Mouse (Mus musculus) liver, embryonic 11.5 days (tissue): Measurements from ENCODE around the gene Ppm1g. TPM values are rescaled to one million over a fixed set of nuclear protein-coding genes. Genes with fewer than 3 reads are reported as not detected.

Experiments
- ATAC-seq: fragments of 200-750 bp; cut with Nextera tagmentation; replicated peaks from 2 replicates; pipeline ENCODE4 v1.8.0; 2017; ENCODE audit warnings: moderate number of reproducible peaks, mild to moderate bottlenecking, moderate TSS enrichment, moderate library complexity; ENCODE audit not compliant: low FRiP score
- DNase-seq: peaks from one replicate; pipeline ENCODE4 v3.0.0-alpha.2; 2017; ENCODE audit warnings: low spot score
- H3K27ac ChIP-seq: fragments of 300-500 bp; sonication (generic); 2 replicates; pipeline ENCODE4 v1.5.1; 2014; ENCODE audit warnings: mild to moderate bottlenecking, low read depth, low read length, control low read depth
- H3K27me3 ChIP-seq: fragments of 300-500 bp; sonication (generic); replicated peaks from 2 replicates; pipeline ENCODE4 v1.6.1; 2014; ENCODE audit warnings: low read length, mixed read lengths; ENCODE audit not compliant: control insufficient read depth, insufficient read depth
- H3K36me3 ChIP-seq: fragments of 300-500 bp; sonication (generic); 2 replicates; pipeline ENCODE4 v1.6.1; 2014; ENCODE audit warnings: mild to moderate bottlenecking, low read length, moderate library complexity, mixed read lengths; ENCODE audit not compliant: control insufficient read depth, insufficient read depth
- H3K4me1 ChIP-seq: fragments of 300-500 bp; sonication (generic); replicated peaks from 2 replicates; pipeline ENCODE4 v1.6.1; 2014; ENCODE audit warnings: low read length, mixed read lengths; ENCODE audit not compliant: control insufficient read depth, insufficient read depth
- H3K4me2 ChIP-seq: fragments of 300-500 bp; sonication (generic); 2 replicates; pipeline ENCODE4 v1.6.1; 2014; ENCODE audit warnings: mild to moderate bottlenecking, control low read depth, moderate library complexity
- H3K4me3 ChIP-seq: fragments of 300-500 bp; sonication (generic); 2 replicates; pipeline ENCODE4 v1.5.1; 2014; ENCODE audit warnings: low read depth, low read length, control low read depth
- H3K9ac ChIP-seq: fragments of 300-500 bp; sonication (generic); 2 replicates; pipeline ENCODE4 v1.6.1; 2014; ENCODE audit warnings: low read depth, low read length, control low read depth
- H3K9me3 ChIP-seq: fragments of 300-500 bp; sonication (generic); 2 replicates; pipeline ENCODE4 v1.6.1; 2016; ENCODE audit warnings: low read length, inconsistent platforms, mixed read lengths; ENCODE audit not compliant: control insufficient read depth
- WGBS: fragments of 180-500 bp; shearing (Covaris S2); extraction: QIAGEN DNeasy Blood & Tissue Kit; methylation state at CpG from one replicate; pipeline ENCODE4 v1.1.7; 2014; 5-methylcytosine and 5-hydroxymethylcytosine counted together
- polyA plus RNA-seq: library from polyadenylated mRNA; unstranded; fragments of >200 nt; fragmentation: Nextera tagmentation; extraction: Ambion mirVana; gene quantifications from 2 replicates; pipeline ENCODE4 v1.2.1, GENCODE M21; 2014

Gene Ppm1g
- 220 and 242 TPM in 2 replicates for polyA plus RNA-seq

DNA sequence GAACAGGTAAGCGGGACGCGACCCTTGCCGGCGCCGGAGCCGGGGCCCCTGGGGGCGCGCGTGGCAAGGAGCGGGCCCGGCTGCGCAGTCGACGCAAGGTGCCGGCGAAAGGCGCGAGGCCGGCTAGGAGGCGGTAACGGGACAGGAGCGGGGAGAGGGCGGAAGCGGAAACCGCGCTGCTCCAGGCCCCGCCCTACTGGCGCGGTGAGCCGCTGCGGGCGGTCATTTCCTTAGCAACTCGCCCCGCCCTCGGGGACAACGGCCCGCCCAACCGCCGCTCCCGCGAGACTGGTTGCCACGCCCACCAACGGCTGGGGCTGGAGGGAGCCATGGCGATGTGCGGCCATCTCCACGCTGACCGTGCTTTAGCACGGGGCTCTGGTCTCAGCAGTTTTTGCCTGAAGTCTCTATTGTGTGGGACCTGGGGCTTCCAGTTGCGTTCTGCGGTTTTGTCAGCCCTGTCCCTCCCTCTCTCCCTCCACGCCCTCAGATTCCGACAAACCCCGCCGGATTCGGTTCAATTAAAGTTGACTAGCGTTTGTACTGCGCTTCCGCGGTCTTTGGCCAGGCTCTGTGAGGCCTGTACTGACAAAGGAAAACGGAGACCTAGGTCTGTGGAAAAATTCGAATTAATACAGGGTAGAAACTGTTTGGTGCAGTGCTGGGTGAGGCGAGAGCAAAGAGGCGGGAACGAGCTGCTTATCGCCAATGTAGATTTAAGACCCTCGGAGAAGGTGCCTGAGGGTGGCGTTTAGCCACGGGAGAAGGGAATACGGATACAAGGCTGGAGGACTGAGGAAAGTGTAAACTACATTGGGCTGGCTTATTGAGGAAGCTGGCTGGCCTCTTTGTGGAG, at the start of gene Ppm1g:
Gene Ppm1g, minus strand, starts transcription at position 240 of the 856 bp plus-strand sequence.
- ATAC-seq (peak; percentile 94), DNase-seq (peak; percentile 99)
- peak within 1 kb of the TSS; percentile 92 for H3K27ac ChIP-seq
- no peaks in the 10 kb centered on the region for H3K36me3 ChIP-seq
- no peaks in the 10 kb centered on the region for H3K27me3 ChIP-seq
- peak within 1 kb of the TSS; percentile 91 for H3K4me2 ChIP-seq
- H3K9me3 ChIP-seq = no peaks in the 10 kb centered on the region
- H3K9ac ChIP-seq = peak within 1 kb of the TSS; percentile 96
- H3K4me1 ChIP-seq = peaks cover 9% of the 10 kb centered on the region
- H3K4me3 ChIP-seq = peak within 1 kb of the TSS; percentile 93
- WGBS = under 1% methylated on average over 68 of the region's 70 CpGs

DNA sequence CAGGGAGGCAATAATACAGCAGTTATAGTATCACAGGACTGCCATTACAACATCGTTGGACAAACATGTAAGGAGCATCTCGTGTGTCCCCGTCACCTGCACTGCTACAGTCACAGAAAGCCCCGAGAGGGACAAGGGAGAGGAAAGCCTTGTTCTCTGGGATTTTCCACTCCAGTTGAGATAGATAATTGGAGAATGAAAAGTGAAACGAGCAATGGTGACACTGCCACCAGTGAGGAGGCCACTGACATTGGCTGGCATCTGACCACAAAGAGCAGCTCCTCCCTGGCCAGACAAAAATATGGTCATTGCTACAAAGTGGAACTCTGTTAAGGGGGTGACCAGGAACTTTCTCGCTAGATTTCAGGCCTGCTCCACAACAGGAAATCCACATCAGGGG, 47.2 kb upstream of the Ppm1g start:
- Histone ChIP-seq H3K36me3 (peaks cover 9% of the 10 kb centered on the region), H3K4me3 (no peak overlapping the region), H3K9me3 (no peaks in the 10 kb centered on the region), H3K27ac (no peak overlapping the region), H3K27me3 (no peaks in the 10 kb centered on the region), H3K9ac (no peak overlapping the region), H3K4me1 (no peaks in the 10 kb centered on the region), H3K4me2 (no peak overlapping the region)
- WGBS = 72% methylated on average over 6 of the region's 6 CpGs
- no peak for DNase-seq
- ATAC-seq = no peak

DNA sequence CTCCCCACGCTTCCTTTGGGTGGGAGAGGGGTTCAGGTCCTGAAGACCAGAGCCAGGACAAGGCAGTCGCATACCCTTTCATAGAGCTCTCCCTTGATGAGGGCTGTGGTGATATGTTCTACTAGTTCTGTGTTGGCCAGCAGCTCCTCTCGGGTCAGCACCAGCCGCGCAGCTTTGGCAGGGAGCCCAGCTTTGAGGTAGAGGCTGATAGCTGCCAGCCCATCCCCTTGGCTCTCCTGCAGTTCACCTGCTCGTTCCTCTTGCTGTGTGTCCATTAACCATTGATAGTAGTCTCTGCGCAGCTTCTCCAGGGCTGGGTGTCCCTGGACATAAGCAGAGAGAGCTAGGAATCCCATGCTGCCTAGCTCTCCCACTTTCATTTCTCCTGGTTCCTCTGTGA, 45.6 kb upstream of the Ppm1g start:
- DNase-seq = no peak

DNA sequence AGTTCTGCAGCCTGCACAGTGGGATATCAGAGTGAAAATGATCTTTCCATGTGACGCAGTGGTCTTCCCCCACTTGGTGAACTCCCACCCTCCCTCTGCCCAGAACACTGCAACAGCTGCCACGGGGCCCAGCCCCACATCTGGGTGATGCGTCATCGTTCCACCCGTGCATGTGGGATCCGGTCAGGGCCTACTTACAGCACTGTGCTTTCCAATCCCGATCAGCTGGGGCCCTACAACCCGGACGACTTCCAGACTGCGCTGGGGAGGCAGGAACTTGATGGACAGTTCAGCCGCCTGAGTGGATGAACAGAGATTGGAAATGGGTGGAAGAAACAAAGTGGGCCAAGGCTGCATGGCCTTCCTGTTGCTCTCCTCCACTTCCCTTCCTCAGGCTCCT, 37.1 kb upstream of the Ppm1g start:
- DNase-seq = no peak
- no peaks in the 10 kb centered on the region; the same call in none of the 2 replicates for H3K36me3 ChIP-seq
- H3K4me2 ChIP-seq = no peak overlapping the region

More for the DNA sequence above, 45.6 kb upstream of the Ppm1g start:
- Histone ChIP-seq H3K9me3 (no peaks in the 10 kb centered on the region), H3K27ac (no peak overlapping the region), H3K9ac (no peak overlapping the region), H3K4me2 (no peak overlapping the region), H3K27me3 (no peaks in the 10 kb centered on the region), H3K4me3 (no peak overlapping the region), H3K4me1 (no peaks in the 10 kb centered on the region), H3K36me3 (peaks cover 10% of the 10 kb centered on the region)
- 85% methylated on average over 7 of the region's 7 CpGs for WGBS
- ATAC-seq = no peak

DNA sequence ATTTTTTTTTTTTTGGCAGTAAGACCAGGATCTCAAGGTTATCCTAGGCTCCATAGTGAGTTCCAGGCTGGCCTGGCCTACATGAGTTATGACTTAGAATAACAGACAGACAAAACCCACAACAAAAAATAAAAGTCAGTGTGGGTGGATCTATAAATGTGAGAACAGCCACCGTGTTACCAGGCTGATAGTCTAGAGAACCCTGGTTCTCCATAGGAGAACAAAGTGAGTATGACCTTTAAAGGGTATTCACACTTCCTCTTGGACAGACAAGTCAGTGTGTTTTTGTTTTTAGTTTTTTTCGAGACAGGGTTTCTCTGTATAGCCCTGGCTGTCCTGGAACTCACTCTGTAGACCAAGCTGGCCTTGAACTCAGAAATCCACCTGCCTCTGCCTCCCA, 35.5 kb upstream of the Ppm1g start:
- Histone ChIP-seq H3K4me3 (no peak overlapping the region), H3K36me3 (peaks cover 7% of the 10 kb centered on the region), H3K4me2 (no peak overlapping the region), H3K9ac (no peak overlapping the region), H3K9me3 (no peaks in the 10 kb centered on the region), H3K27me3 (no peaks in the 10 kb centered on the region), H3K27ac (no peak overlapping the region), H3K4me1 (peaks cover 5% of the 10 kb centered on the region; the same call in 1 of the 2 replicates)
- ATAC-seq (no peak), DNase-seq (no peak)
- 91% methylated on average over 2 of the region's 2 CpGs for WGBS

More for the DNA sequence above, 37.1 kb upstream of the Ppm1g start:
- Histone ChIP-seq H3K9me3 (no peaks in the 10 kb centered on the region), H3K9ac (no peak overlapping the region), H3K27ac (no peak overlapping the region), H3K4me3 (no peak overlapping the region), H3K27me3 (no peaks in the 10 kb centered on the region), H3K4me1 (no peaks in the 10 kb centered on the region)
- ATAC-seq = no peak
- WGBS = 80% methylated on average over 11 of the region's 11 CpGs

DNA sequence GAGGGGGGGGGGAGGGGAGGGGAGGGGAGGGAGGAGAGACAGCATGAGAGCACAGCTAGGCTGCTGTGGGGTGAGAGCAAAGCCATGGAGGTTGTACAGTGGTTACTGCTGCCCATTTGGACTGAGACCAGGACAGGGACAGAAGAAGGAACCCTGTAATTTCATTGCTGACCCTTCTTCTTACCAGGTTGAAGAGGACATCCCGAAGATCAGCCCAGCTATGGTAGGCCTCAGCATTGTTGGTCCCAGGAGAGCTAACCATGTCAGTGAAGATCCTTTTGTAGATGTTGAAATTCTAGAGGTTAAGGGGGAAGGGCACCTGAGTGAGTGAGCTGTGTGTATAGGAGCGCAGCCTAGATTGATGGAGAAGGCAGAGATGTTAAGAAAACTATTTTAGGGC, 34.9 kb upstream of the Ppm1g start:
- no peak overlapping the region for H3K9ac ChIP-seq
- H3K36me3 ChIP-seq = peaks cover 13% of the 10 kb centered on the region
- DNase-seq = peak; percentile 26

DNA sequence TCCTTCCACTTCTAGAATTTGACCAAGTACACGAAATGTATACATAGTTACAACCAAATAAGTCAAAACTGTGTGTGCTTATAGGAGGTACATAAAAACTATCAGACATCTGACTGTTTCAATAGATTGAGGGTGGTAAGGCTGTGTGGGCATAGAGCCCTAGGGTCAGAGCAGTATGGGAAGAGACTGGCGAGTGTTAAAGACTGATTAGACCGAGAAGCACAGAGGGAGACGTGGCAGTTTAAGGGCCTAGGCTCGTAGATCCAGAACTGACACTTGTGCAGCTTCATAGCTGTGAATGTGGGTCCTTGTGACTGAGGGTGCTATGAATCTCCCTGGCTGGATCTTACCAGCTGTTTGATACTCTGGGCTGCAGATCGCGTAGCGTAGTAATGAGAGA, 34.4 kb upstream of the Ppm1g start:
- no peaks in the 10 kb centered on the region for H3K27me3 ChIP-seq
- ATAC-seq (no peak), DNase-seq (peak; percentile 18)
- H3K9me3 ChIP-seq = no peaks in the 10 kb centered on the region
- no peak overlapping the region for H3K27ac ChIP-seq
- H3K9ac ChIP-seq = no peak overlapping the region
- no peak overlapping the region for H3K4me2 ChIP-seq
- no peak overlapping the region for H3K4me3 ChIP-seq
- H3K4me1 ChIP-seq = peaks cover 6% of the 10 kb centered on the region; the same call in 1 of the 2 replicates
- whole genome bisulfite sequencing = 77% methylated on average over 8 of the region's 8 CpGs
- H3K36me3 ChIP-seq = peaks cover 15% of the 10 kb centered on the region

More for the DNA sequence above, 34.9 kb upstream of the Ppm1g start:
- Histone ChIP-seq H3K9me3 (no peaks in the 10 kb centered on the region), H3K27ac (no peak overlapping the region), H3K27me3 (no peaks in the 10 kb centered on the region), H3K4me1 (peaks cover 6% of the 10 kb centered on the region; the same call in 1 of the 2 replicates), H3K4me3 (no peak overlapping the region), H3K4me2 (no peak overlapping the region)
- WGBS = 94% methylated on average over 2 of the region's 2 CpGs
- no peak for ATAC-seq

DNA sequence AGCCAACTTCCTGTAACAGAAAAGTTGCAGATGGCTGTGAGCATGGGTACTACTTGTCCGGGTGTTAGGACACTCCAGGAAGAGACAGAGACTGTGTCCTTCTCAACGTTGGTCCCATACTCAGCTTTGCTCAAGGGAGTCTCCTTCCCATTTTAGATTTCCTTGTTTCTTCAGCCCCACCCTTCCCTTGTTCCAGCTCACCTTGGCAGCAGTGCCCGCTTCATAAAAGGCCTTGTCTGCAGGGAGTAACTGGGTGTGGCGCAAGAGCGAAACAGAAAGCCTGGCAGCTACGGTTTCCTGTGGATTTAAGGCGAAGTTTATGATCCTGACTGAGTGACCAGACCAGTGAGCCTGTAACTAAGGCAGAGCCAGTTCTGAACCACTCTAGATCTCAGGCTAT, 34.0 kb upstream of the Ppm1g start:
- no peak overlapping the region for H3K27ac ChIP-seq
- no peaks in the 10 kb centered on the region for H3K9me3 ChIP-seq
- H3K4me2 ChIP-seq = no peak overlapping the region
- H3K36me3 ChIP-seq = peaks cover 18% of the 10 kb centered on the region
- ATAC-seq = no peak
- WGBS = 78% methylated on average over 7 of the region's 7 CpGs
- H3K4me1 ChIP-seq = peaks cover 6% of the 10 kb centered on the region; the same call in 1 of the 2 replicates
- no peak overlapping the region for H3K4me3 ChIP-seq
- H3K27me3 ChIP-seq = no peaks in the 10 kb centered on the region
- peak; percentile 20 for DNase-seq
- no peak overlapping the region for H3K9ac ChIP-seq

DNA sequence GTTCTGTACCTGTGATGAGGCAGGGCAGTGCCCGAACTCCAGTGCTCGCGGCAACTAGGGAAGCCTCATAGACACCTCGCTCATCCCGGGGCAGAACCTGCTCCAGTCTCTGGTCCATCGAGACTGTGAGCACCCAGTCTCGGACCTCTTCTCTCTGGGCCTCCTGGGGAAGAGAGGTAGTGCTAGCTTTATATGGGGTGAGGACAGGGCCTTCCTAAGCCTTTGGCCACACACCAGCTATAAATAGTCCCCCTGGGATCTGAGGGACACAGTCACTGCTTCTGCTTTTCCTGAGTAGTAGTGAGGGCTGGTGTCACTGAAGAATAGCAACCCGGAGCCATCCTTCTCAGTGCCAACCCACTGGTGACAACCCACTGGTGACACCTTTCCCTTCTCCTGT, 33.3 kb upstream of the Ppm1g start:
- DNase-seq (peak; percentile 30), ATAC-seq (no peak)
- Histone ChIP-seq H3K36me3 (peaks cover 22% of the 10 kb centered on the region), H3K9me3 (no peaks in the 10 kb centered on the region), H3K27me3 (no peaks in the 10 kb centered on the region), H3K4me1 (peaks cover 6% of the 10 kb centered on the region; the same call in 1 of the 2 replicates), H3K27ac (no peak overlapping the region), H3K4me3 (no peak overlapping the region), H3K9ac (no peak overlapping the region), H3K4me2 (no peak overlapping the region)
- WGBS = 94% methylated on average over 8 of the region's 8 CpGs
